Mouse (Mus musculus): ENCODE data around the gene Gli2.

DNA sequence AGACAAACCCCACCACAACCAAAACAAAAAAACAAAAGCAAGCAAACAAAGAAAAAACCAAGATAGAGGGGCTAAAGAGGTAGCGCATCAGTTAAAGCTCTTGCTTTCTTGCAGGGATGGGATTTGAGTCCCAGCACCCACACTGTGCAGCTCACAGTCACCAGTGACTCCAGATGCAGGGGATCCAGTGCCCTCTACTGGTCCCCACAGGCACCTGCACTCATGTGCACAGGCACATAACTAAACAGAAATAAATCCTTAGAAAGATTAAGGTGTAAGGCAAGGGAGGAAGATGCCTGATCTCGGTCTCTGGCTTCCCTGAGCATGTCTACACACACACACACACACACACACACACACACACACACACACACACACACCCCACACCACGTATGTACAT is 83.4 kb downstream of the Gli2 start:
- no peak for TF ChIP-seq CTCF (IDR thresholded peaks at IDR 0.05; ENCODE audit: borderline replicate concordance, insufficient read depth, low read length)
- no peak for TF ChIP-seq POLR2A (IDR thresholded peaks at IDR 0.05; ENCODE audit: low read depth, low read length)
